Mouse (Mus musculus) cerebellum, adult 8-10 months (tissue): ENCODE measurements at regions not wholly inside any gene's neighbourhood (a gene's known extent, or its start where the extent isn't known, plus 50 kb on each side); places are given as distances from the start of the nearest gene placed in this dataset.

Experiments used
- DNase-seq: peaks from one replicate; pipeline ENCODE4 v3.0.0; 2022

- no peak for DNase-seq
These were observed 131.0 kb upstream of the Rgs17 start for GRCm38 (mm10) chr10:6053207-6053606.

GRCm38 (mm10) chr10:6043358-6043757 lies 121.2 kb upstream of the Rgs17 start:
- DNase-seq = no peak

- no peak for DNase-seq
These were observed 117.6 kb upstream of the Rgs17 start for GRCm38 (mm10) chr10:6039771-6040170.

- peak; percentile 79 for DNase-seq
These were observed 113.7 kb upstream of the Rgs17 start for GRCm38 (mm10) chr10:6035792-6036487.

GRCm38 (mm10) chr10:6032469-6032868 lies 110.3 kb upstream of the Rgs17 start:
- DNase-seq = no peak

- no peak for DNase-seq
These were observed 105.4 kb upstream of the Rgs17 start for GRCm38 (mm10) chr10:6027551-6027950.

GRCm38 (mm10) chr10:6026317-6026716 lies 104.1 kb upstream of the Rgs17 start:
- no peak for DNase-seq

- DNase-seq = no peak
These were observed 100.5 kb upstream of the Rgs17 start for GRCm38 (mm10) chr10:6022609-6023283.

GRCm38 (mm10) chr10:6020944-6021684 lies 98.9 kb upstream of the Rgs17 start:
- no peak for DNase-seq

GRCm38 (mm10) chr10:6013743-6014142 lies 91.5 kb upstream of the Rgs17 start:
- DNase-seq = no peak

- DNase-seq = no peak
These were observed 89.3 kb upstream of the Rgs17 start for GRCm38 (mm10) chr10:6011541-6011940.

- no peak for DNase-seq
These were observed 88.8 kb upstream of the Rgs17 start for GRCm38 (mm10) chr10:6011029-6011428.

GRCm38 (mm10) chr10:6007238-6007972 lies 85.2 kb upstream of the Rgs17 start:
- DNase-seq = no peak

- DNase-seq = no peak
These were observed 59.2 kb upstream of the Rgs17 start for GRCm38 (mm10) chr10:5981433-5981832.

- DNase-seq = no peak
These were observed 56.3 kb upstream of the Rgs17 start for GRCm38 (mm10) chr10:5978534-5978933.
